Mouse (Mus musculus) left cerebral cortex, adult 9 months (tissue): ENCODE measurements around the gene Plk5.

Source experiments
- DNase-seq, 2 experiments: peaks; one replicate each; pipeline ENCODE4 v3.0.0; 2022; ENCODE audit warnings: low spot score in 2 of 2

The Plk5 gene

GRCm38 (mm10) chr10:80357994-80358639 lies 1.9 kb downstream of the Plk5 start:
- no peak for DNase-seq

DNA sequence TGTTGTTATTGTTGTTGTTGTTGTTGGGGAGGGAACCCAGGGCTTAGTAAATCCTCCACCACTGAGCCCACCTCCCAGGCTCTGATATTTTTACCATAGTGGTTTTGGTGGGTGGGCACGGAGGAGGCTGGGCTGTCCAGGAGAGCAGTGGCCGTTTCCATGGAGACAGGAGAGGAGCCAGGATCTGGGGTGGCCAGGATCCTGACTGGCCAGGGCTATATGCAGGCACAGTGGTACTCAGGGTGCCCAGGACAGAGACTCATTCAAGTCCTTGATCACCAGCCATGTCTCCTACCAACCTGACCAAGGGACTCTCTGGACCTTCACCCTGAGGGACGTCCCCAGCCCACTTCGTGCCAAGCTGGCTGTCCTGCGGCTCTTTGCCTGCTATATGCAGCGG lies 7.5 kb downstream of the Plk5 start:
- no peak for DNase-seq

- DNase-seq, result no peak
These were observed 9.5 kb downstream of the Plk5 start for GRCm38 (mm10) chr10:80365736-80366135.

DNA sequence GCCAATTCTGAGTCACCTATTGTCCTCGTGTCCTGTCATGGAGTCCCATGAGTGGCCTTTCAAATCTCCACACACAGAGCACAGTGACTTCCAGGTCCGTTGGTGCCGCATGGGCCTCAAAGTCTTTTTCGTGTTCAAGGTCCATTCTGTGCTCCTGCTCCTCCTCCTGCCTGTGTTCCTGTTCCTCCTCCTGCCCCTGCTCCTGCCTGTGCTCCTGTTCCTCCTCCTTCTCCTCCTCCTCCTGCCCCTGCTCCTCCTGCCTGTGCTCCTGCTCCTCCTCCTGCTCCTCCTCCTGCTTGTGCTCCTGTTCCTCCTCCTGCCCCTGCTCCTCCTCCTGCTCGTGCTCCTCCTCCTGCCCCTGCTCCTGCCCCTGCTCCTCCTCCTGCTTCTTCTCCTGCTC lies 11.7 kb downstream of the Plk5 start:
- DNase-seq, result no peak

DNA sequence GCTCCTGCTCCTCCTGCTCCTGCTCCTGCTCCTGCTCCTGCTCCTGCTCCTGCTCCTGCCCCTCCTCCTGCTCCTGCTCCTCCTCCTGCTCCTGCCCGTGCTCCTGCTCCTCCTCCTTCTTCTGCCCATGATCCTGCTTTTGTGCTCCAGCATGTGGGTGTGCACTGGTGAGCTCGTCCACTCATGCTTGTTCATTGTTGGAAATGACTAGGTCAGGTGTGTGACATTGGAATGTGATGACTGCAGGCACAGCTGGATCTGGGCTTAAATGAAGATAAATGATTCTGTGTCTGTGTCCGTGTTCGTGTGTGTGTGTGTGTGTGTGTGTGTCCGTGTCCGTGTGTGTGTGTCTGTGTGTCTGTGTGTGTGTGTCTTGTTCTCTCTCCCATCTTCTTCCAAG lies 12.1 kb downstream of the Plk5 start:
- no peak for DNase-seq

GRCm38 (mm10) chr10:80369995-80370747 lies 13.9 kb downstream of the Plk5 start:
- DNase-seq, result peak in 1 of 2 experiments; percentile 65

GRCm38 (mm10) chr10:80371411-80371966 lies 15.2 kb downstream of the Plk5 start:
- DNase-seq, result peak in 1 of 2 experiments; percentile 70

DNA sequence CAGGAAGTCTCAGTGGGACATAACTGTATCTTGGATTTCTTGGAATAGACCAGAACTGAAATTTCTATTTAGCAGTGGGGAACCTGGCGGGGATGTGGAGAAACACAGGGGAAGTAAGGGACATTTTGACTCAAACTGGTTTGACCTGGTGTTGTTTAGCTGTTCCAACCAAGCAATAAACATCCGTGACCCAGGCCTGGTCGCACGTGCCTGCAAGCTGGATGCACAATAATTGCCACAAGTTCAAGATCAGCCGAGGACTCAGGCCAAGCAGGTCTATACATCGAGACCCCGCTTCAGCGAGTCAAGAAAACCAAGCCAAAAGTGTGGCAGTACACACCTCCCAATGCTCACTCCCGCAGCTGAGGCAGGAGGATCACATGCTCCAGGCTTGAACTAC lies 15.7 kb downstream of the Plk5 start:
- no peak for DNase-seq

DNA sequence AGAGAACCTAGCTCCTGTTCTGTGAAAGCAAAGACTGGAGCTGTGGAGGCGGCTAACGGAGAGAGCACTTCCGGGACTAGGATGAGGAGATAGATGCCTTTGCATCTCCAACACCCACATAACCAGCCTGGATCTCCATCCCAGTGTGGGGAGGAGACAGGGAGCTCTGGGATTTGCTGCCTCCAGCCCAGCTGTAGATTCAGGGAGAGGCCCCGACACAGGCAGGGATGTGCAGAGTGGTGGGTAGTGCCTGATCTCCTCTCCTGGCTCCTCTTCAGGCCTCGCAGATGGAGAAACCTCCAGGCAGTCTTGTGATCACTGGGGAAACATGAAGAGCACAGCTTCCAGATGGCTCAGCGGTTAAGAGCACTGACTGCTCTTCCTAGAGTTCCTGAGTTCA lies 16.4 kb downstream of the Plk5 start:
- DNase-seq, result peak in 1 of 2 experiments; percentile 63

DNA sequence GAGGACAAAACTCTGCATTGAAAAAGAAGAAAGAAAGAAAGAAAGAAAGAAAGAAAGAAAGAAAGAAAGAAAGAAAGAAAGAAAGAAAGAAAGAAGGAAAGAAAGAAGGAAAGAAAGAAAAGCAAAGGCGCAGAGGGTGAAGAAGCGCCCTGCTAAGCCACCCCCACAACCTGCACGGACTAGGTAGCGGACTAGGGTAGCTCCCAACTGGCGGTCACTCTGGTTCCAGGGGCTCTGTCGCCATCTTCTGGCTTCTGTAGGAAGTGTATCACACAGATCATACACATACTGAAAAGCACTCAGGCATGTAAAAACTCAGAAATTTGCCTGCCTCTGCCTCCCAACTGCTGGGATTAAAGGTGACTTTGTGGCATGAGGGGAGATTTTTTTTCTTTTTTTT lies 17.8 kb downstream of the Plk5 start:
- peak in 1 of 2 experiments; percentile 85 for DNase-seq

DNA sequence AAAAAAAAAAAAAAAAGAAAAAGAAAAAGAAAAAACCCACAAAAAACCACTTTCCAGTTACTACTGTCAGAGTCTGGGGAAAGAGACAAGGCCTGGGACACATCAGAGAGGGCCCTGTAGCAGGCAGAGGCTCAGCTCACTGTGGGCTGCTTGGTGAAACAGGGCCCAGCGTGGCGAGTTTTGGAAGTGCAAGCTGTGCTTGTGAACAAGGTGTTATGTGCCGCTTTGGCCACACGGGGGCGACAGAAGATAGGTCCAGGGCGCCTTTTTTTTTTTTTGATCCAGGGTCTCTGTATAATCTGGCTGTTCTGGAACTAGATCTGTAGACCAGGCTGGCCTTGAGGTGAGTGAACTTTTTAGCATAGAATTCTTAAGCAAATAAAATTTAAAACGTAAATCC lies 19.9 kb downstream of the Plk5 start:
- peak in 1 of 2 experiments; percentile 92 for DNase-seq

- DNase-seq, result no peak
These were observed 21.5 kb downstream of the Plk5 start for GRCm38 (mm10) chr10:80377716-80378115.

DNA sequence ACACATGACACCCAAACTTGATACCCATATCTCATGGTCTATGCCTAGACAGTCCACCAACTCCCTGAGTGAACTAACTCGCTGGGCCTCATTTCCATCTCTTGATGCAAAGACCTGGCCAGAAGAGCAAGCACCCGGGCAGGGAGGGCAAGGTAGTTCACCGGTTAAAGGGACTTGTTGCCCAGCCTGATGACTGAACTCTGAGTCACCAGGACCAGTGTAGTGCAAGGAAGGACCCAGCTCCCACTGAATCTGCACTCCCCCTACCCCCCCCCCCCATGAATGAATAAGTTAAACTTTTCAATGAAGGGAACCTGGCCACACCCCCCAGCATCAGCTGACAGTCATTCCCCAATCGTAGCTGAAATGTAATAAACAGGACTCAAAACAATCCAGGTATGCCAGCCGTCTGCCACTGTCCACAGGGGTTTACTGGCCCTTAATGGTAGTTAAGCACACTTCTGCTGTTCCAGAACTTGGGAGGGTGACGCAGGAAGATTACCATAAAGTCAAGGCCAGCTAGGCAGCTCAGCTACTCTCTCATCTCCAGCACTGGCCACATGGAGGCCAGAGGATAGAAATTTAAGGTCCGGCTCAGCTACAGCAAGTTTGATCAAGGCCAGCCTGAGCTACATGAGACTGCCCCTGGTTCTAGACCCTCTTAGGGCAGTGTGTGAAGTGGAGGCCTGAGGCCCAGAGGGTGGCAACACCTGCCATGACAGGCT lies 26.5 kb downstream of the Plk5 start:
- DNase-seq, result no peak

DNA sequence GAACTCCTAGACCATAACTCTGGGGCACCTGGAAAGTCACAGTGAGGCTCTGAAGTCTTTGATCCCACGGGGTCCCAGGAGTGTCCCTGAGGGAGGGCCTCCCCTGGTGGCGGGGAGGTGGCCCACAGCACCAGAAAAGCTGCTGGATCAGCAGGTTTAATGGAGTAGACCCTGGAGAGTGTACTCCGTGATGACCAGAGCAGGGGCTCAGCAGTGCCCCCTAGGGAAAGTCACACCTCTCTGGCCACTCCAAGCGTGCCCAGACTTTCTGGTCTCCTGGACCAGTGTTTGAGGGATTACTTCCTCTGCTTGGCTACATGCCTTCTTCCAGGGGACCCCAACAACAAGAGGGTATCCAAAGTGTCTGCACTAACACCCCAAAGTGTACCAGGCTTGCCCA lies 27.2 kb downstream of the Plk5 start:
- DNase-seq, result no peak

DNA sequence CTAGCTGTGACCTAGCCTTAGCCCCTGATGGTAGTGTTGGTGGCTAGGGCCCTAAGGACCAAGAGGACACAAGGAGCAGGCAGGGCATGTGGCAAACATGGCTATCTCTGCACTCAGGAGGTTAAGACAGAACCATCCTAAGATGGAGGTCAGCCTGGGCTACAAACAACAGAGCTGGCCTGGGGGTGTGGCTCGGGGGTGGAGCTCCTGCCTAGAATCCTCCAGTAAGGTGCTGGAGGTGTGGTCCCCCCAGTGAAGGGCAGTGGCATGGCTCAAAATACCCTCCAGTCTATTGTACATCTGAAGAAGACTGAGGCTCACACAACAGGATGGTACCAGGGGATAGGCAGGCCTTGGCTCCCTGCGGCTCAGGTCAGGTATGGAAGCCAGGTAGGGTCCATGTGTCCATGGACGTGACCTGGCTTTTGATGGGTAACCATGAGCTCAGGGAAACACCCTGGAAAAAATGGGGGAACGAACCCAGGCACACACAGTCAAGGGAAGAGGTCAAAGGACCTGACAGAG lies 27.9 kb downstream of the Plk5 start:
- DNase-seq, result no peak

GRCm38 (mm10) chr10:80384709-80385108 lies 28.4 kb downstream of the Plk5 start:
- no peak for DNase-seq

- no peak for DNase-seq
These were observed 29.1 kb downstream of the Plk5 start for GRCm38 (mm10) chr10:80385310-80385709.

DNA sequence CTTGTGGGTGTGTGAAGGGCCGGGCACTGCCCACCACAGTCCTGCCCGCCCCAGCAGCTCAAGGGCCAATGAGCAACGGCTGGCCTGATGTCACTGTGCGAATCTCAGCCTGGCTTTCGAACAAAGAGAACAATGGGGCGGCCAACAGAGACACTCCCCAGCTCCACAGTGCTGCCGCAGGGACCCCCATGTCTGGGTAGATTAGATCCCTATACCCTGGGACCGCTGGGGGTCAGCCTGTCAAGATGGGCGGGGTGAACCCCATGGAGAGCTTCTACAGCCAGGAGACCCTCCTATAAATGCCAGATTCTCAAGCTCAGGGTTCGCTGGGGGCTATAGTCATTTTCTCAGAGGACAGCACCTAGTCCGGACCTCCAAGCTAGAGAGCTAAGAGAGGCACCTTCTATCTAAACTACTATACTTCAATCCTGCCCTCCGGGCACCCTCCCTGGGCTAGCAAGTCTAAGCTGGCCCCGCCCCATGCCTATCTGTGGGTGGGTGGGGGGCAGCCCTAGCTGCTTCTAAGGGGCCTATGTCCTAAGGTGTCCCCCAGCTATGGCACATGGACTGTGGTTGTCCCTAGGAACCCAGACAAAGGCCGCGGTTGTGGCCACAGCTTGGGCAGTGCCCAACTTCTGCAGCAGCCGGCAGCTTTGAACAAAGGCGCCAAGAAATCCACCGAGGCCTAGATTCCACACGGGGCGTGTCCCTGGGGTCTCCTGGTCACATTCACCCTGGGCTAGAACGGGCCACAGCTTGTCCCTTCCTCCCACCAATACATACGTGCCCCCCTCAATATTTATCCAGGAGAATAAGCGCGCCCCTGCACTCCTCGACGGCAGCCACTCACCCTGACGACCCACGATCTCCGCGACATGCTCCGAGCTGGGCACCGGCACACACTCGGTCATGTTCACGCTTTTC lies 29.8 kb downstream of the Plk5 start:
- DNase-seq, result no peak

- no peak for DNase-seq
These were observed 30.6 kb downstream of the Plk5 start for GRCm38 (mm10) chr10:80386735-80387471.

GRCm38 (mm10) chr10:80387522-80387959 lies 31.3 kb downstream of the Plk5 start, which contains the start of gene Mex3d:
TSS of gene Mex3d (minus strand) at chr10:80387659.
- peak in 1 of 2 experiments; percentile 68 for DNase-seq
